Mouse (Mus musculus): ENCODE measurements at regions not wholly inside any gene's neighbourhood (a gene's known extent, or its start where the extent isn't known, plus 50 kb on each side); places are given as distances from the start of the nearest gene placed in this dataset.

GRCm38 (mm10) chr13:101824962-101825361, 56.9 kb upstream of the Pik3r1 start:
- DNase-seq (ENCODE audit: low spot score in 2 of 2), result no peak

GRCm38 (mm10) chr13:101831872-101832629, 64.0 kb upstream of the Pik3r1 start:
- DNase-seq (ENCODE audit: low spot score in 2 of 2), result no peak

- no peak for DNase-seq (ENCODE audit: low spot score in 2 of 2)
Measured at GRCm38 (mm10) chr13:101834546-101834945, 66.5 kb upstream of the Pik3r1 start.

- DNase-seq (ENCODE audit: low spot score in 2 of 2), result no peak
Measured at GRCm38 (mm10) chr13:101836992-101837391, 69.0 kb upstream of the Pik3r1 start.

GRCm38 (mm10) chr13:101844461-101845440, 76.7 kb upstream of the Pik3r1 start:
- DNase-seq (ENCODE audit: low spot score in 2 of 2), result no peak

- no peak for DNase-seq (ENCODE audit: low spot score in 2 of 2)
Measured at GRCm38 (mm10) chr13:101846016-101846415, 78.0 kb upstream of the Pik3r1 start.

- DNase-seq (ENCODE audit: low spot score in 2 of 2), result no peak
Measured at GRCm38 (mm10) chr13:101847879-101848600, 80.0 kb upstream of the Pik3r1 start.

GRCm38 (mm10) chr13:101848601-101849147, 80.7 kb upstream of the Pik3r1 start:
- no peak for DNase-seq (ENCODE audit: low spot score in 2 of 2)

GRCm38 (mm10) chr13:101849416-101849815, 81.4 kb upstream of the Pik3r1 start:
- DNase-seq (ENCODE audit: low spot score in 2 of 2), result no peak

- DNase-seq (ENCODE audit: low spot score in 2 of 2), result no peak
Measured at GRCm38 (mm10) chr13:101851329-101851728, 83.3 kb upstream of the Pik3r1 start.

- no peak for DNase-seq (ENCODE audit: low spot score in 2 of 2)
Measured at GRCm38 (mm10) chr13:101852960-101853359, 84.9 kb upstream of the Pik3r1 start.

- no peak for DNase-seq (ENCODE audit: low spot score in 2 of 2)
Measured at GRCm38 (mm10) chr13:101855141-101855540, 87.1 kb upstream of the Pik3r1 start.

GRCm38 (mm10) chr13:101860704-101861103, 92.7 kb upstream of the Pik3r1 start:
- DNase-seq (ENCODE audit: low spot score in 2 of 2), result no peak

- no peak for DNase-seq (ENCODE audit: low spot score in 2 of 2)
Measured at GRCm38 (mm10) chr13:101862011-101862410, 94.0 kb upstream of the Pik3r1 start.

GRCm38 (mm10) chr13:101863015-101863414, 95.0 kb upstream of the Pik3r1 start:
- DNase-seq (ENCODE audit: low spot score in 2 of 2), result no peak

GRCm38 (mm10) chr13:101863602-101864001, 95.6 kb upstream of the Pik3r1 start:
- DNase-seq (ENCODE audit: low spot score in 2 of 2), result no peak

- no peak for DNase-seq (ENCODE audit: low spot score in 2 of 2)
Measured at GRCm38 (mm10) chr13:101866843-101867242, 98.8 kb upstream of the Pik3r1 start.

- no peak for DNase-seq (ENCODE audit: low spot score in 2 of 2)
Measured at GRCm38 (mm10) chr13:101874761-101875160, 106.7 kb upstream of the Pik3r1 start.

- DNase-seq (ENCODE audit: low spot score in 2 of 2), result no peak
Measured at GRCm38 (mm10) chr13:101876069-101876468, 108.1 kb upstream of the Pik3r1 start.

GRCm38 (mm10) chr13:101876601-101877000, 108.6 kb upstream of the Pik3r1 start:
- DNase-seq (ENCODE audit: low spot score in 2 of 2), result no peak

GRCm38 (mm10) chr13:101878168-101878567, 110.2 kb upstream of the Pik3r1 start:
- no peak for DNase-seq (ENCODE audit: low spot score in 2 of 2)

All from thymus, postnatal 10 days (tissue).